Mouse (Mus musculus): Measurements from ENCODE around the gene Dnah1.

DNA sequence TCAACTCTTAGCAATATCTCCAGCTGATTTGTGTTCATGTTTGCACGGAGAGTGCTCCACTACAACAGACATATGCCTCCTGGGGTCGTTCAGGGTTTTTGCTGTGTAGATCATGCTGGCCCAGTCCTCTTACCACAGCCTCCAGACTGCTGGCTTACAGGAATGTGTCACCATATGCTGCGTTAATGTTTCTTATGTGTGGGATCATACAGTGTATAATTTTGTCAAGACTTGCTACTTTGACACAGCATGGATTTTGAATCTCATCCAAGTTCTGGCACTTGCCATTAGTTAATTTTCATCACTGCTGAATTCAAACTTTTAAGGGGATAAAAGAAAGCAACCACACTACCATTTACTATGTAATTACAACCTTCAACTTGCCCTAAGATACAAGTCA, 12.1 kb upstream of the Dnah1 start:
- TF ChIP-seq POLR2A (IDR thresholded peaks at IDR 0.05; ENCODE audit: insufficient read depth, low read length) = no peak
- TF ChIP-seq EP300 (IDR thresholded peaks at IDR 0.05; ENCODE audit: insufficient read depth, low read depth, low read length) = no peak
